Comparison of ENCODE assay signal across 1 mouse cellular context in the genomic region with DNA sequence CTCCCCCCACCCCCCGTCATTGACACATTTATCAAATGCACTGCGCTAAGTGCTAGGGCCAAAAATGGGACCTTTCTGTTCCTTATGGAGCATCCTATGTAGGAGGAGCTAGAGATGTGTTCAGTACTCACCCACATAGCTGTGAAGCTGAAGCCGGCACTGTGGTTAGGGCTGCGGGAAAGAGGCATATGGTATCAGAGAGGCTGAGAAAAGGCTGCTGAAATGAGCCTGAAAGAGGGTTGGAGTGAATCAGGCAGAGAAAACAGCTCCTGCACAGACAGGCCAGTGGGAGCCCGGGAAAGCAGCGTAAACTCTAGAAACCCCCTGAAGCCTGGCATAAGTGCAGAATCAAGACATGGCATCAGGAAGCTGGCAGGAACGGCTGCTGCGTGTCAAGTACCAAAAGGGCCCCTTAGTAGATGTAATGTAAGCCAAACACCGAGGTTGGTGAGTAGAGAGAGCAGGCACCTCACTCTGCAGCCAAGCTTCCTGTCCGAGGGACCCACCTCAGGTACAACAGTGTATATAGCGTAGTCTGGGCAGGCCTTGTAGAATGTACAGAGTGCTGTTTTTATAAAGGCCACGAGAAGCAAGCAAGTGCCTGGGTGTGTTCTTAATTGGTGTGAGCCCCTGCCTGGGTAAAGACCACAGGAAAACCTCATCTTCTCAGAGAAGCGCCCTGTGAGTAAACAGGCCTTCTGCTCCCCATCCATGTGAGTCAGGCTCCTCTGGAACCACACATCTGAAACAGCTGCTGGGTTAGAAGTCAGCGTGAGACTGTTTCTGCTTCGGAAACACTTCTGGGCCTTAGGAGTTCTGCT.
TF ChIP-seq lines count a peak whose summit lies in the region.

No protein-coding gene starts in this region.

TF ChIP-seq in CH12.LX, 34 proteins besides CTCF, POLR2A, EP300 and RAD21 (continued from another document):
- TF ChIP-seq USF2 (conservative IDR thresholded peaks at IDR 0.05; ENCODE audit: low read depth, low read length): no peak
- TF ChIP-seq SIN3A (IDR thresholded peaks at IDR 0.05; ENCODE audit: low read length): no peak
- TF ChIP-seq UBTF (IDR thresholded peaks at IDR 0.05; ENCODE audit: low read depth, low read length): no peak
- TF ChIP-seq SMC3 (IDR thresholded peaks at IDR 0.05; ENCODE audit: low read depth, low read length): no peak
- TF ChIP-seq ZKSCAN1 (IDR thresholded peaks at IDR 0.05; ENCODE audit: borderline replicate concordance, low read depth, low read length): no peak
- TF ChIP-seq MEF2A (IDR thresholded peaks at IDR 0.05; ENCODE audit: borderline replicate concordance, low read depth, low read length): no peak
- no peak for TF ChIP-seq ZMIZ1 (IDR thresholded peaks at IDR 0.05; ENCODE audit: low read depth, low read length)
- TF ChIP-seq BHLHE40 (IDR thresholded peaks at IDR 0.05; ENCODE audit: low read depth, low read length): no peak
- TF ChIP-seq ZC3H11A (IDR thresholded peaks at IDR 0.05; ENCODE audit: low read depth, low read length): no peak
- no peak for TF ChIP-seq USF1 (IDR thresholded peaks at IDR 0.05; ENCODE audit: low read depth, low read length)
